Mouse (Mus musculus): ENCODE results near the gene Rhpn2.
"Not testable (repeated sequence)": the region's sequence is repeated elsewhere in the genome, so short reads cannot be mapped to it uniquely, and the experiment has no call there.

Gene Rhpn2

GRCm38 (mm10) chr7:35333692-35334526 lies at the start of gene Rhpn2:
Gene Rhpn2 (plus strand): TSS chr7:35334170.
- DNase-seq (ENCODE audit: low read depth, low spot score), result peak; percentile 96

GRCm38 (mm10) chr7:35293464-35293863 lies 40.5 kb upstream of the Rhpn2 start:
- no peak for DNase-seq (ENCODE audit: low read depth, low spot score)

GRCm38 (mm10) chr7:35295631-35296030 lies 38.3 kb upstream of the Rhpn2 start:
- no peak for DNase-seq (ENCODE audit: low read depth, low spot score)

- no peak for DNase-seq (ENCODE audit: low read depth, low spot score)
These were observed 36.1 kb upstream of the Rhpn2 start for GRCm38 (mm10) chr7:35297886-35298285.

- DNase-seq (ENCODE audit: low read depth, low spot score), result no peak
These were observed 34.3 kb upstream of the Rhpn2 start for GRCm38 (mm10) chr7:35299656-35300055.

- no peak for DNase-seq (ENCODE audit: low read depth, low spot score)
These were observed 33.2 kb upstream of the Rhpn2 start for GRCm38 (mm10) chr7:35300792-35301191.

GRCm38 (mm10) chr7:35311214-35311613 lies 22.8 kb upstream of the Rhpn2 start:
- DNase-seq (ENCODE audit: low read depth, low spot score), result no peak

GRCm38 (mm10) chr7:35314156-35314555 lies 19.8 kb upstream of the Rhpn2 start:
- DNase-seq (ENCODE audit: low read depth, low spot score), result no peak

GRCm38 (mm10) chr7:35317729-35318609 lies 16.0 kb upstream of the Rhpn2 start, which contains the start of gene Gpatch1:
Gene Gpatch1 (minus strand): TSS chr7:35318440.
- peak; percentile 78 for DNase-seq (ENCODE audit: low read depth, low spot score)

- not testable (repeated sequence) for DNase-seq (ENCODE audit: low read depth, low spot score)
These were observed 14.7 kb upstream of the Rhpn2 start for GRCm38 (mm10) chr7:35319221-35319620.

GRCm38 (mm10) chr7:35319755-35320154 lies 14.2 kb upstream of the Rhpn2 start:
- DNase-seq (ENCODE audit: low read depth, low spot score), result peak; percentile 36

GRCm38 (mm10) chr7:35322161-35322560 lies 11.8 kb upstream of the Rhpn2 start:
- DNase-seq (ENCODE audit: low read depth, low spot score), result no peak

GRCm38 (mm10) chr7:35322732-35323420 lies 11.1 kb upstream of the Rhpn2 start:
- no peak for DNase-seq (ENCODE audit: low read depth, low spot score)

- no peak for DNase-seq (ENCODE audit: low read depth, low spot score)
These were observed 2.4 kb upstream of the Rhpn2 start for GRCm38 (mm10) chr7:35331590-35331989.

- DNase-seq (ENCODE audit: low read depth, low spot score), result no peak
These were observed 729 bp upstream of the Rhpn2 start for GRCm38 (mm10) chr7:35333231-35333651.

GRCm38 (mm10) chr7:35334527-35335452 lies 820 bp downstream of the Rhpn2 start:
- peak; percentile 26 for DNase-seq (ENCODE audit: low read depth, low spot score)

GRCm38 (mm10) chr7:35340196-35340595 lies 6.2 kb downstream of the Rhpn2 start:
- DNase-seq (ENCODE audit: low read depth, low spot score), result no peak

- no peak for DNase-seq (ENCODE audit: low read depth, low spot score)
These were observed 7.3 kb downstream of the Rhpn2 start for GRCm38 (mm10) chr7:35341282-35341681.

- no peak for DNase-seq (ENCODE audit: low read depth, low spot score)
These were observed 8.5 kb downstream of the Rhpn2 start for GRCm38 (mm10) chr7:35342498-35342897.

- DNase-seq (ENCODE audit: low read depth, low spot score), result no peak
These were observed 10.9 kb downstream of the Rhpn2 start for GRCm38 (mm10) chr7:35344785-35345330.
